Mouse (Mus musculus): ENCODE results near the gene Prl2b1.

DNA sequence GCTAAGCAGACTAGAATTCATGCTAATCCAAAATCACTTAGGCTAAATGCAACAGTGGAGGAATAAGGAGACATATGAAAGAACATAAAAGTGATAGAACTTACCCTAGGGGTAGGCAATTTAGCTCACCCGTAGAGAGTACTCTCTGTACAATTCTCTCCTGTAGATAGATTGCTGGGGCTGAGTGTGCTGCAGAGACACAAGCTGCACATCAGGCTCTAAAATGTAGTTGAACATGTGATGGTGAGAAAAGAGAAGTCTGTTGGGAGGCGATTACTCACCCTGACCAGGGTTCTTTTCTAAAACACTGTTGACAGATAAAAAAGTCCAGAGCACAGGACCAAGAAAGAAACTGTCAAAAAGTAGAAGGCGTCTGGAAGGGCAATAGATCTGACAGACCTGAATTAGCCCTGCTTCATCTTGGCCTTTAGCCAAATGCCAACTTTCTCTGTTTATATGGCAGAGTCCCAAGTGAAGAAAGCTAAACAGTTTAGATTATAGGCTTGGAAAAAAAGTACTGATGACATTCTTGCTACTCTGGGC lies 47.8 kb downstream of the Prl2b1 start:
- no peak for TF ChIP-seq EP300 (IDR thresholded peaks at IDR 0.05; ENCODE audit: low read depth)
- TF ChIP-seq CTCF (IDR thresholded peaks at IDR 0.05; ENCODE audit: low read depth): no peak
